Mouse (Mus musculus) forebrain, embryonic 16.5 days (tissue): ENCODE results near the gene Gpr39. TPM values are rescaled to one million over a fixed set of nuclear protein-coding genes. Genes with fewer than 3 reads are reported as not detected.
A peak's percentile ranks its signal among the peaks of the same experiment; 100 is the strongest.

Experiments used
- ATAC-seq: fragments of 200-750 bp; cut with Nextera tagmentation; 2 replicates; pipeline ENCODE4 v1.8.0; 2017; ENCODE audit warnings: mild to moderate bottlenecking, moderate library complexity
- H3K27ac ChIP-seq: fragments of 300-500 bp; sonication (generic); 2 replicates; pipeline ENCODE4 v1.5.1; 2014; ENCODE audit warnings: low read length, control low read depth
- H3K27me3 ChIP-seq: fragments of 300-500 bp; sonication (generic); replicated peaks from 2 replicates; pipeline ENCODE4 v1.6.1; 2014; ENCODE audit warnings: low read length; ENCODE audit not compliant: control insufficient read depth, insufficient read depth
- H3K36me3 ChIP-seq: fragments of 300-500 bp; sonication (generic); 2 replicates; pipeline ENCODE4 v1.6.1; 2014; ENCODE audit not compliant: control insufficient read depth, insufficient read depth
- H3K4me1 ChIP-seq: fragments of 300-500 bp; sonication (generic); replicated peaks from 2 replicates; pipeline ENCODE4 v1.6.1; 2014; ENCODE audit warnings: low read length; ENCODE audit not compliant: control insufficient read depth, insufficient read depth
- H3K4me2 ChIP-seq: fragments of 300-500 bp; sonication (generic); 2 replicates; pipeline ENCODE4 v1.6.1; 2014; ENCODE audit warnings: mild to moderate bottlenecking, low read length, control low read depth
- H3K4me3 ChIP-seq: fragments of 300-500 bp; sonication (generic); replicated peaks from 2 replicates; pipeline ENCODE4 v1.5.1; 2014; ENCODE audit warnings: mild to moderate bottlenecking, low read length, control low read depth
- H3K9ac ChIP-seq: fragments of 300-500 bp; sonication (generic); replicated peaks from 2 replicates; pipeline ENCODE4 v1.6.1; 2014; ENCODE audit warnings: low read depth, low read length, control low read depth
- H3K9me3 ChIP-seq: fragments of 300-500 bp; sonication (generic); 2 replicates; pipeline ENCODE4 v1.6.1; 2016; ENCODE audit warnings: low read length; ENCODE audit not compliant: control insufficient read depth
- WGBS: fragments of 180-500 bp; shearing (Covaris S2); extraction: QIAGEN DNeasy Blood & Tissue Kit; methylation state at CpG from one replicate; pipeline ENCODE4 v1.1.7; 2014; 5-methylcytosine and 5-hydroxymethylcytosine counted together
- polyA plus RNA-seq: library from polyadenylated mRNA; unstranded; fragments of >200 nt; fragmentation: Nextera tagmentation; extraction: Ambion mirVana; gene quantifications from 2 replicates; pipeline ENCODE4 v1.2.1, GENCODE M21; 2015

Gpr39 gene
- polyA plus RNA-seq, 1 experiment from 2014 or later, result not detected

DNA sequence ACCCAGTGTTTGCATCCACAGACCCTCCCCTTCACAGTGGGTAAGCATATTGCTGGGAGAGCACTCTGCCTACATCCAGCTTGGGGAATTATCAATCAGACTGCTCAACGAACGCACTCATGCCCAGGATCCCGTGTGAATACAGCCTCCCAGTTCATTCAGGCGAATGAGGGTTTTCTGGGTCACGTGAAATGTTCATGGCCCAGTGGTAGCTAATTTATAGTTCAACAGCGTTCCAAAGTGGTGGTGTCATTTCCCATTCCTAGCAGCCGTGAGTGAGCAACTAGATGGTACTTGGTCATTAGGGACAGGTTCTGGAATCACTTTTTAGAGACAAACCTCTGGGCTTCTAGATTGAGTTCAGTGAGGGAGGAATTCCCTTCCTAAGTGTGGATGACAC, 144.3 kb downstream of the Gpr39 start:
- Histone ChIP-seq H3K4me1 (no peaks in the 10 kb centered on the region), H3K27ac (no peak overlapping the region), H3K27me3 (no peaks in the 10 kb centered on the region), H3K9ac (no peak overlapping the region), H3K9me3 (no peaks in the 10 kb centered on the region), H3K36me3 (no peaks in the 10 kb centered on the region), H3K4me2 (no peak overlapping the region), H3K4me3 (no peak overlapping the region)
- WGBS, result 68% methylated on average over 7 of the region's 7 CpGs
- ATAC-seq, result no peak

- Histone ChIP-seq H3K9ac (no peak overlapping the region), H3K27ac (no peak overlapping the region), H3K4me3 (no peak overlapping the region), H3K27me3 (no peaks in the 10 kb centered on the region), H3K4me1 (no peaks in the 10 kb centered on the region), H3K9me3 (no peaks in the 10 kb centered on the region), H3K4me2 (no peak overlapping the region), H3K36me3 (no peaks in the 10 kb centered on the region)
- no peak for ATAC-seq
- WGBS, result 80% methylated on average over 4 of the region's 4 CpGs
Measured at GRCm38 (mm10) chr1:125823611-125824010, 146.8 kb downstream of the Gpr39 start.

DNA sequence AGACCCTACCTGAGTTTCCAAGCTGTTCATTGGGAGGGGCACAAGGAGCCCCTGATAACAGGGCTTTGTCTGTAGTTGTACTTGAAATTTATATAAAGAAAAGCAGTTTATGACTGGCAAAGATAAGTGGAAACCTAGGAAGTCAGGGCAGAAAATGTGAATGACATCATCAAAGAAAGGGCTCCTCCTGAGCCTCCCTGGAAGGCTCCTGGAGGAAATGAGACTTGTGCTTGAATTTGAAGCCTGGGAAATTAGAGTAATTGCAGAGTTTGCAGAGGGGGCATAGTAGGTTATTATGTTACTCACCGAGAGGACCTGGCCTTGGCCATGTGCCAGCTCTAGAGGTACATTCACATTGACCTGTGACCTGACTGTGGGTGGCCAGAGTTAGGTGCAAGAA, 160.7 kb downstream of the Gpr39 start:
- ATAC-seq, result no peak
- H3K36me3 ChIP-seq, result no peaks in the 10 kb centered on the region
- H3K27me3 ChIP-seq, result no peaks in the 10 kb centered on the region
- H3K4me1 ChIP-seq, result 0 out of 2 replicates have a peak, but pooled peaks cover 3% of the 10 kb centered on the region
- 19% methylated on average over 1 of the region's 1 CpGs for WGBS
- no peak overlapping the region for H3K4me3 ChIP-seq
- no peak overlapping the region for H3K4me2 ChIP-seq
- H3K9me3 ChIP-seq, result no peaks in the 10 kb centered on the region
- H3K9ac ChIP-seq, result no peak overlapping the region
- H3K27ac ChIP-seq, result no peak overlapping the region

DNA sequence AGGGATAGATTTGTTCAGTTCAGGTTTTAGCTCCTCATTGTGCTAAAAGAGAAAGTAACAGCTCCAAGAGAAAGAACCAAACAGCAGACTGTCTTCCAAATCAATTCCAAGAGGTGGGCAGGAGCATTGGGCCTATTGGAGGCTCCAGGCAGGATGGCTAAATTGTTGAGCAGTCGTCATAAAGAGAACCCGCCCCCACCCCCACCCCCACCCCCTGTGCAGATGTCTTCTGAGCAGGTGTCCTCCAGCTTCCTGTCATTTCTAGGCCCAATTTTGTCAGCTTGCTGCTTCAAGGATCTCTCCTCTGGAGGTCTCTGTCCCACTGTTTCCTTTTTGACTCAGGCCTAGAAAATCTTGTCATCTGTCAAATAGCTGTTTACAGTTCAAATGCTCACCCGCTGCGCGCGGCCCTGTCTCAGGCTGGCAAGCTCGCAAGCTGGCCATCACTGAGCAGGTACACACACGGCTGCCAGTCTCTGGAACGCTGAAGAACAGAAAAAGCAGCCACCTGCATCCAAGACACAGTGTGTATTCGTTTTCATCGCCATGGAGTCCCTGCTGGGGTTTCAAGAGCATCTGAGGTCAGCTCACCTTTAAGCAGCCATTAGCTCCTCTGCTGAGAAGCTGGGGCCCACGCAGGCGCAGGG, 163.1 kb downstream of the Gpr39 start:
- 0 out of 2 replicates have a peak, but pooled peaks cover 3% of the 10 kb centered on the region for H3K4me1 ChIP-seq
- no peak overlapping the region for H3K9ac ChIP-seq
- H3K9me3 ChIP-seq, result no peaks in the 10 kb centered on the region
- no peak overlapping the region for H3K4me2 ChIP-seq
- H3K27me3 ChIP-seq, result no peaks in the 10 kb centered on the region
- 42% methylated on average over 13 of the region's 13 CpGs for WGBS
- no peak for ATAC-seq
- H3K36me3 ChIP-seq, result no peaks in the 10 kb centered on the region
- H3K27ac ChIP-seq, result no peak overlapping the region
- H3K4me3 ChIP-seq, result no peak overlapping the region

DNA sequence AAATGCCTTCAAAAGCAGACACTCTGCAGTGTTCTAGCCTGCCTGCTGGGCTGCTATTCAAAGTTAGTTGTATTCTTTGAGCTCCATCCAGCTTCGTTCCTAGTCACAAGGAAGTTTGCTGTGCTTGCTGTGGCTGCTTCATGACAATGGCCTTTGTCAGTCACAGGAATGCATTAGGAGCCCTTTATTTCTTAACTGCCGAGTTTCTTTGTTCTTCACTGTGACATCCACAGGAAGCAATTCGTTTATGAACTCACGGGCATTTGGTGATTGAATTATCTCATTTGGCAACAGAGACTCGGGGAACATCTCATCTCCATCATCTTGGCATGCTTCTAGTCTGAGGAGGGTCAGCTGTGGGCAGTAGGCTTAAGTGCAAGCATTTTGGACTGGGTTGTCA, 177.9 kb downstream of the Gpr39 start:
- H3K4me2 ChIP-seq, result no peak overlapping the region
- no peaks in the 10 kb centered on the region for H3K27me3 ChIP-seq
- no peak overlapping the region for H3K4me3 ChIP-seq
- H3K9ac ChIP-seq, result no peak overlapping the region
- 3% methylated on average over 5 of the region's 5 CpGs for WGBS
- ATAC-seq, result no peak
- no peaks in the 10 kb centered on the region for H3K36me3 ChIP-seq
- no peak overlapping the region for H3K27ac ChIP-seq
- H3K4me1 ChIP-seq, result peaks cover 5% of the 10 kb centered on the region; the same call in 1 of the 2 replicates
- no peaks in the 10 kb centered on the region for H3K9me3 ChIP-seq

GRCm38 (mm10) chr1:125858631-125859030, 181.8 kb downstream of the Gpr39 start:
- Histone ChIP-seq H3K36me3 (no peaks in the 10 kb centered on the region), H3K4me2 (no peak overlapping the region), H3K9me3 (no peaks in the 10 kb centered on the region), H3K9ac (no peak overlapping the region), H3K4me1 (peaks cover 5% of the 10 kb centered on the region; the same call in 1 of the 2 replicates), H3K4me3 (no peak overlapping the region), H3K27ac (no peak overlapping the region), H3K27me3 (no peaks in the 10 kb centered on the region)
- WGBS, result 69% methylated on average over 5 of the region's 5 CpGs
- no peak for ATAC-seq

DNA sequence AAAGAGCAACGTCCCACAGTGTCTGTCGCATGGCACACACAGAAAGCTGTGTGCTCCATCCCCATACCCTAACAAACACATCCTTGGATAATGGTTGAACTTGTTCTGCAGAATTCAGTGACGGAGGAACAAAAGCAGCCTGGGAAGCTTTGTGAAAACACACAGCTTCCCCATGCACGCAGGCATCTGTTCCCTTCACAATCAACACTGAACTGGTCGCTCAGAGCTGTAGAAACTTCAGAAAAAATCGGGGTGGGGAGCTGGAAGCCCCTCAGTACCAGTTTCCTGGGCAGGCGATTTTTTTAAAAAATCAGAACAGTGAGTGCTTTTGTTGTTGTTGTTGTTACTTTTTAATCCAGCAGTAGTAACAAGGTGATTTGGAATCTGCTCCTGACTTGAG, 193.3 kb downstream of the Gpr39 start:
- H3K9me3 ChIP-seq, result no peaks in the 10 kb centered on the region
- H3K27ac ChIP-seq, result no peak overlapping the region
- WGBS, result 9% methylated on average over 7 of the region's 7 CpGs
- H3K4me1 ChIP-seq, result peaks cover 4% of the 10 kb centered on the region; the same call in 1 of the 2 replicates
- H3K36me3 ChIP-seq, result no peaks in the 10 kb centered on the region
- H3K9ac ChIP-seq, result no peak overlapping the region
- no peak overlapping the region for H3K4me3 ChIP-seq
- no peak for ATAC-seq
- no peak overlapping the region for H3K4me2 ChIP-seq
- no peaks in the 10 kb centered on the region for H3K27me3 ChIP-seq

- Histone ChIP-seq H3K4me2 (no peak overlapping the region), H3K27me3 (no peaks in the 10 kb centered on the region), H3K27ac (no peak overlapping the region), H3K9ac (no peak overlapping the region), H3K4me3 (no peak overlapping the region), H3K4me1 (peaks cover 4% of the 10 kb centered on the region), H3K9me3 (no peaks in the 10 kb centered on the region), H3K36me3 (no peaks in the 10 kb centered on the region)
- ATAC-seq, result no peak
- 30% methylated on average over 9 of the region's 9 CpGs for WGBS
Measured at GRCm38 (mm10) chr1:125893158-125893557, 216.4 kb downstream of the Gpr39 start.

DNA sequence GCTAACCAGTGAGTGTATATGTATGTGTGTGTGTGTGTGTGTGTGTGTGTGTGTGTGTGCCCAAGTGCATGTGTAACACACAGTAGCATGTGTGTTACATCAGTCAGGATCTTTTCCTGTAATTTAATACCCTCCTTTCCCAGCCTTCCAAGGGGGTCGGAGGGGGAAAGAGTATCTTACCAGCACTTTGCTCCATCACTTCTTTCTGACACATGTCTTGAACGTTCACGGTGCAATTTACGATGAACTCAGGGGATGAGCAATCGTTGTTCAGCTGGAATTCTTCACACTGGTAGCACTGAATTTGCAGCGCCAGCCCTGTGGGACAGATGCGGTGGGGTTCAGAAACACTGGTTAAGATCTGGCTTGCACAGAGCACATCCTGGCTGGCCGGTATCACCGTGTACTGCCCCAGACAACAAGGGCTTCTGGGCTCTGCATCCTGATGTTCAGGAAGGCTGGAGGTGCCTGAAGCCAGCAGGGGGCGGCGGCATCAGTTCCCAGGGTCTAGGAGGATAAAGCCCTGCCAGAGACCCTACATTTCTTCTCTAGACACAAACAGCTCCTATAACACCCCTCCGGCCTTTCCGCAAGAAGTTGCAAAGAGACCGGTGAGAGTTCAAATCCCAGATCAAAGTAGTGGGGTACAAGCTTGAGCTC, 233.5 kb downstream of the Gpr39 start:
- 12% methylated on average over 14 of the region's 14 CpGs for WGBS
- no peak overlapping the region for H3K27ac ChIP-seq
- peak overlapping the region; percentile 99 for H3K4me2 ChIP-seq
- peak overlapping the region; percentile 64 for H3K4me3 ChIP-seq
- ATAC-seq, result peak; percentile 49
- 0 out of 2 replicates have a peak, but pooled peaks cover 4% of the 10 kb centered on the region for H3K27me3 ChIP-seq
- no peaks in the 10 kb centered on the region for H3K36me3 ChIP-seq
- H3K4me1 ChIP-seq, result peaks cover 30% of the 10 kb centered on the region
- H3K9me3 ChIP-seq, result no peaks in the 10 kb centered on the region
- no peak overlapping the region; the same call in none of the 2 replicates for H3K9ac ChIP-seq
